Mouse (Mus musculus) kidney, postnatal 0 days (tissue): ENCODE data around the gene Zfp94. TPM values are rescaled to one million over a fixed set of nuclear protein-coding genes. Genes with fewer than 3 reads are reported as not detected.

Experiments used
- ATAC-seq: fragments of 200-750 bp; cut with Nextera tagmentation; replicated peaks from 2 replicates; pipeline ENCODE4 v1.8.0; 2017; ENCODE audit warnings: low read depth, moderate number of reproducible peaks, moderate TSS enrichment, moderate library complexity; ENCODE audit not compliant: low FRiP score
- DNase-seq: peaks from one replicate; pipeline ENCODE4 v3.0.0-alpha.2; 2016; ENCODE audit warnings: low spot score
- H3K27ac ChIP-seq: fragments of 300-500 bp; sonication (generic); 2 replicates; pipeline ENCODE4 v1.5.1; 2014; ENCODE audit warnings: mild to moderate bottlenecking
- H3K27me3 ChIP-seq: fragments of 300-500 bp; sonication (generic); 2 replicates; pipeline ENCODE4 v1.6.1; 2014; ENCODE audit warnings: low read length, mixed read lengths; ENCODE audit not compliant: insufficient read depth
- H3K36me3 ChIP-seq: fragments of 300-500 bp; sonication (generic); 2 replicates; pipeline ENCODE4 v1.6.1; 2014; ENCODE audit warnings: low read length, mixed read lengths; ENCODE audit not compliant: insufficient read depth
- H3K4me1 ChIP-seq: fragments of 300-500 bp; sonication (generic); replicated peaks from 2 replicates; pipeline ENCODE4 v1.6.1; 2014; ENCODE audit warnings: antibody characterized with exemption, low read length, mixed read lengths; ENCODE audit not compliant: insufficient read depth
- H3K4me2 ChIP-seq: fragments of 300-500 bp; sonication (generic); 2 replicates; pipeline ENCODE4 v1.6.1; 2014; ENCODE audit warnings: mild to moderate bottlenecking, low read length, moderate library complexity, mixed read lengths
- H3K4me3 ChIP-seq: fragments of 300-500 bp; sonication (generic); replicated peaks from 2 replicates; pipeline ENCODE4 v1.5.1; 2014; ENCODE audit warnings: low read depth, low read length
- H3K9ac ChIP-seq: fragments of 300-500 bp; sonication (generic); 2 replicates; pipeline ENCODE4 v1.6.1; 2014; ENCODE audit warnings: low read depth, low read length
- H3K9me3 ChIP-seq: fragments of 300-500 bp; sonication (generic); replicated peaks from 2 replicates; pipeline ENCODE4 v1.6.1; 2016; ENCODE audit warnings: low read length, inconsistent platforms, mixed read lengths
- CTCF ChIP-seq: IDR thresholded peaks from 2 replicates; pipeline ENCODE4 v1.5.1; 2016; ENCODE audit warnings: antibody characterized with exemption, low read depth, mild to moderate bottlenecking, moderate library complexity
- WGBS: fragments of 180-500 bp; shearing (Covaris S2); extraction: QIAGEN DNeasy Blood & Tissue Kit; methylation state at CpG from one replicate; pipeline ENCODE4 v1.1.7; 2014; 5-methylcytosine and 5-hydroxymethylcytosine counted together
- polyA plus RNA-seq: library from polyadenylated mRNA; unstranded; fragments of >200 nt; fragmentation: Nextera tagmentation; extraction: Ambion mirVana; gene quantifications from 2 replicates; pipeline ENCODE4 v1.2.1, GENCODE M21; 2015

Zfp94 gene
- polyA plus RNA-seq, 1 experiment from 2014 or later: 9.8 TPM

DNA sequence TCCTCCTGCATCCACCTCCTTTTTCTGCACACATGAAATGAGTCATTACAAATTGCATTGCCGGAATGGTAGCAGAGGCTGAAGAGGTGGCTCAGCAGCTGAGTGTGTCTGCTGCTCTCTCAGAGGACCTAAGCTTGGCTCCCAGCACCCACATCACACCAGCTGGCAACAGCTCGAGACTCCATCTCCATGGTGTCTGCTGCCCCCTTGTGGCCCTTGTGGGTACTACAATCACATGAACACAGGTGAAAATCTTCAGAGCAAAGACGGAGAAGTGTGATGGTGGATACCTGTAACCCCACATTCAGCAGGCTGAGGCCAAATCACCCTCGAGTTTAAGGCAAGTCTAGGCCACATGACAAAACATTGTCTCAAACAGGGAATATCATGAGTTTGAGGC, 41.4 kb upstream of the Zfp94 start:
- H3K27ac ChIP-seq: no peak overlapping the region
- no peak overlapping the region for H3K4me3 ChIP-seq
- TF ChIP-seq CTCF: peak; percentile 48; the same call in 1 of the 2 replicates
- H3K9me3 ChIP-seq: no peaks in the 10 kb centered on the region
- ATAC-seq (no peak), DNase-seq (no peak)
- no peaks in the 10 kb centered on the region for H3K4me1 ChIP-seq
- no peak overlapping the region for H3K4me2 ChIP-seq
- H3K9ac ChIP-seq: no peak overlapping the region
- 49% methylated on average over 4 of the region's 4 CpGs for WGBS
- no peaks in the 10 kb centered on the region for H3K27me3 ChIP-seq
- H3K36me3 ChIP-seq: no peaks in the 10 kb centered on the region

DNA sequence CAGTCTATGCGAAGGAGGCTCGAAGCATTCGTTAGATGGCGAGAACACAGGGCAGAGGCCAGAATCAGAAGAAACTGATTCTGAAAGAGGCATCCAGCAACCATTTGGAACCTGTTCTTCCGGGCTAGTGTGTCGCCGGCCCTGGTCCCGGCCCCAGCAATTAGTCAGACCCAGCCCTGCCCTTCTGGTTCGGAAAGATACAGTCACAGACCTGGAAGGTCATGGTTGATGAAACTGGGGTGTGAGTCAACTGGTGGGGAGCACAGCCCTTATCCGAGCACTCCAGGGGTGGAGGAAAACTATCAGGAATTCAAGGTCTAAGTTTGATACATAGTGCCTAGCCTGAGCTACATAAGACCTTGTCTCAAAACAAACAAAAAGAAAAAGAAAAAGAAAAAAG, 39.6 kb upstream of the Zfp94 start:
- ATAC-seq: no peak

DNA sequence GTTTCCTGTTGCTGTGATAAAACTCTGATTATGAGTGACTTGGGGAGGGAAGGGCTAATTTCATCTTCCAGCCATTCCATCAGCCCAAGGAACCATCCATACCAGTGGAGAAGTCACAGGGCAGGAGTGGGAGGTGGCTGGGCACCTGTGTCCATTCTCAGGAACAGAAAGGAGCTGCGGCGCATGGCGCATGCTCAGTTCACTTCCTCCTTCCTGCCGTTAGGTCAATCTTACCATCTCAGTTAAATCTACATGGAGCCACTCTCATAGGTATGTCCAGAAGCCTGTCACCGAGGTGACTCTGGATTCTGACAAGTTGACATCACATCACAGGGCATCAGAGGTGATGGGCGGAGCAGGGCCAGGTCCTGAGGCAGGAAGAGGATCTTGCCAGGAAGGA, 39.2 kb upstream of the Zfp94 start:
- Histone ChIP-seq H3K27me3 (no peaks in the 10 kb centered on the region), H3K4me3 (no peak overlapping the region), H3K9me3 (no peaks in the 10 kb centered on the region), H3K4me1 (no peaks in the 10 kb centered on the region), H3K4me2 (no peak overlapping the region), H3K9ac (no peak overlapping the region), H3K27ac (no peak overlapping the region), H3K36me3 (no peaks in the 10 kb centered on the region)
- 74% methylated on average over 6 of the region's 6 CpGs for WGBS
- TF ChIP-seq CTCF: no peak
- DNase-seq (no peak), ATAC-seq (no peak)

More for the DNA sequence above, 39.6 kb upstream of the Zfp94 start:
- Histone ChIP-seq H3K27ac (no peak overlapping the region), H3K27me3 (no peaks in the 10 kb centered on the region), H3K36me3 (no peaks in the 10 kb centered on the region), H3K4me1 (no peaks in the 10 kb centered on the region), H3K9ac (no peak overlapping the region), H3K4me3 (no peak overlapping the region), H3K4me2 (no peak overlapping the region), H3K9me3 (no peaks in the 10 kb centered on the region)
- 67% methylated on average over 10 of the region's 10 CpGs for WGBS
- no peak for TF ChIP-seq CTCF
- DNase-seq: no peak

DNA sequence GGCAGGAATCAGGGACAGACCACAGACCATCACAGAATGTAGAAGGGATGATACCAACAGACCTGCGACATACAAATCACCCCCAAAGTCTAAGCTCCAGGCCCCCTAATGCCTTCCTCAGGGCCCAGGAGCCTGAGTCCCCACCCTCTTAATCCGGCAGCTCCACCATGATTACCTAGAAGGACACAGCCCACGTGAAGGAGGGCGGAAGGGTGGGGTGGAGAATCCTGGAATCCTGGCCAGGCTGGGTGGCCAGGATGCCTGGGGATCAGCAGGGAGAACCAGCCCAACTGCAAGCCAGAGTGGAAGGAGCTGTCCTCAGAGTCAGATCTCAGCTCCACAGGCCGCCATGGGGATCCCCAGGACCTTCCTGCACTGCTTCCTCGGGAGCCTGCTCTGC, 32.4 kb upstream of the Zfp94 start, which contains the start of gene Lypd5:
Gene Lypd5, plus strand, starts transcription at position 301 of the 400 bp plus-strand sequence.
- DNase-seq (no peak), ATAC-seq (no peak)
- Histone ChIP-seq H3K36me3 (no peaks in the 10 kb centered on the region), H3K27me3 (no peaks in the 10 kb centered on the region), H3K4me1 (no peaks in the 10 kb centered on the region), H3K4me3 (no peak within 1 kb of the TSS), H3K9me3 (no peaks in the 10 kb centered on the region), H3K4me2 (no peak within 1 kb of the TSS), H3K27ac (no peak within 1 kb of the TSS), H3K9ac (no peak within 1 kb of the TSS)
- WGBS: 38% methylated on average over 6 of the region's 6 CpGs
- TF ChIP-seq CTCF: no peak

DNA sequence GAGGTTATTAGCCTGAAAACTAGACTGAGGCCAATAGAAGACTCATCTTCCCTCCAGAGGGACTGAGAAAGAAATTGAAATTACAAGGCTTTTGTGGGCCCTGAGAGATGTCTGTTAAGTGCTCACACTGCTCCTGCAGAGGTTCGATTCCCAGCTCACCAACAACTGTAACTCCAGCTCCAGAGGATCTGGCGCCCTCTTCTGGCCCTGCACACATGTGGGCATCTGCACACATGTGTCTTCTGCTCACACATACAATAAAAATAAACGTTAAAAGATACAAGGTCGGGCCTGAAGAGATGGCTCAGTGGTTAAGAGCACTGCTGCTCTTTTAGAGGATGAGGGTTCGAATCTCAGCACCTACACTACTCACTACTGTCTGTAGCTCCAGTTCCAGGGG, 30.0 kb upstream of the Zfp94 start:
- Histone ChIP-seq H3K9ac (no peak overlapping the region), H3K4me1 (no peaks in the 10 kb centered on the region), H3K36me3 (no peaks in the 10 kb centered on the region), H3K27ac (no peak overlapping the region), H3K4me3 (no peak overlapping the region), H3K9me3 (no peaks in the 10 kb centered on the region), H3K27me3 (no peaks in the 10 kb centered on the region), H3K4me2 (no peak overlapping the region)
- WGBS: 65% methylated on average over 5 of the region's 5 CpGs
- ATAC-seq (no peak), DNase-seq (no peak)
- no peak for TF ChIP-seq CTCF

DNA sequence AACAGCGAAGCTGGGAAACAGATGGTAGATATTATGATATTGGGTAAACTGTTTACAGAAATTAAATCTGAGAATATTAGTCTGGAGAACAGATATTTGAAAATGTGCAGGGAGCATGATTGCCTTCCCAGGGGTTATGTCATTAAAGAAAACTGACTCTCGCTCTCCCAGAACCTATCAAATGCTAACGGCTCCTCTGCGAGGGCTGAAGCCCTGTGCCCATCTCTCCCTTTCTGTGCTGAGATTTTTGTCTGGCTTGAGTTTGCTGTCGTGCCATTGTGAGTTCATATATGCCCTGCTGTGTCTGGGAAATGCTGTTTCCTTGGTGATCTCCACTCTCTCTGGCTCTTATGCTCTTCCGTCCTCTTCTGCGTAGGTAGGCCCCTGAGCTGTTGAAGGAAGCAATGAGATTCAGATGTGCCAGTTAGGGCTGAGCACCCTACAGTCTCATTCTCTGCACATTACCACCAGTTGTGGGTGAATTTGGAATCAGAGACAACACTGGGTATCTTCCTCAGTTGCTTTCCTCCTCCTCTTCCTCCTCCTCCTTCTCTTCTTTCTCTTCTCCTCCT, 27.3 kb upstream of the Zfp94 start:
- WGBS: 70% methylated on average over 7 of the region's 7 CpGs
- TF ChIP-seq CTCF: no peak
- no peak overlapping the region for H3K4me2 ChIP-seq
- no peaks in the 10 kb centered on the region for H3K9me3 ChIP-seq
- H3K4me3 ChIP-seq: no peak overlapping the region
- H3K4me1 ChIP-seq: no peaks in the 10 kb centered on the region
- no peak for DNase-seq
- no peak overlapping the region for H3K9ac ChIP-seq
- ATAC-seq: no peak
- no peak overlapping the region for H3K27ac ChIP-seq
- no peaks in the 10 kb centered on the region for H3K36me3 ChIP-seq
- no peaks in the 10 kb centered on the region for H3K27me3 ChIP-seq

DNA sequence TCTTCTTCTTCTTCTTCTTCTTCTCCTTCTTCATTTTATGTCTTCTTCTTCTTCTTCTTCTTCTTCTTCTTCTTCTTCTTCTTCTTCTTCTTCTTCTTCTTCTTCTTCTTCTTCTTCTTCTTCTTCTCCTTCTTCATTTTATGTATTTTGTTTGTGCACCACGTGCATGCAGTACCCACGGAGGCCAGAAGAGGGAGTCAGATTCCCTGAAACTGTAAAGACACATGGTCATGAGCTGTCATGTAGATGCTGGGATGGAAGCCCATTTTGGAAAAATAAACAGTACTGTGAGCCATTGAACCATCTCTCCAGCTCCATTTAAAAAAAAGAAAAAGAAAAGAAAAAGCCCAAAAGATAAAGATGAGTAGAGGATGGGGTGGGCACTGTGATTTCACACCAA, 21.8 kb upstream of the Zfp94 start:
- Histone ChIP-seq H3K4me3 (no peak overlapping the region), H3K4me1 (no peaks in the 10 kb centered on the region), H3K9me3 (no peaks in the 10 kb centered on the region), H3K9ac (no peak overlapping the region), H3K4me2 (no peak overlapping the region), H3K27ac (no peak overlapping the region), H3K36me3 (no peaks in the 10 kb centered on the region), H3K27me3 (no peaks in the 10 kb centered on the region)
- DNase-seq (no peak), ATAC-seq (no peak)
- WGBS: 43% methylated on average over 2 of the region's 2 CpGs
- TF ChIP-seq CTCF: peak; percentile 23; the same call in 1 of the 2 replicates
